Mouse (Mus musculus) cerebellum, postnatal 36 days (tissue): ENCODE results near the gene Mical2.
A peak's percentile ranks its signal among the peaks of the same experiment; 100 is the strongest.

Source experiments
- DNase-seq, 2 experiments: peaks; one replicate each; pipeline ENCODE4 v3.0.0; 2021 to 2022; ENCODE audit warnings: mixed read lengths in 2 of 2

Mical2 gene

DNA sequence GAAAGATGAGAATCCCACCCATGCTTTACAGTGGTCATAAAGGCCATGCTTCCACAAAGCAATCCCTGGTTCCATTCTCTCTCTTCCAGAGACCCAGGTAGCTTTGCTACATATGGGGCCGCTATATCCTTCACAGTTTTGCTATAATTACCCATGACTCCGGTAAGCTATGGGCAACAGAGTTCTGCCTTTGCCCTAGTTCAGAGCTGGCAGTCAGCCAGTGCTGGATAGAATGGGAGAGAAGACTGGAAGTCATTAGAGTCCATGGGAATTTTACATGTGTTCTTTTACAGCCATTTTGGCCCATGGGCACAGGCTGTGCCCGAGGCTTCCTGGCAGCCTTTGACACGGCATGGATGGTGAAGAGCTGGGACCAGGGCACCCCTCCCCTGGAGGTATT, 93.8 kb downstream of the Mical2 start:
- peak; percentile 68 to 71 for DNase-seq

DNA sequence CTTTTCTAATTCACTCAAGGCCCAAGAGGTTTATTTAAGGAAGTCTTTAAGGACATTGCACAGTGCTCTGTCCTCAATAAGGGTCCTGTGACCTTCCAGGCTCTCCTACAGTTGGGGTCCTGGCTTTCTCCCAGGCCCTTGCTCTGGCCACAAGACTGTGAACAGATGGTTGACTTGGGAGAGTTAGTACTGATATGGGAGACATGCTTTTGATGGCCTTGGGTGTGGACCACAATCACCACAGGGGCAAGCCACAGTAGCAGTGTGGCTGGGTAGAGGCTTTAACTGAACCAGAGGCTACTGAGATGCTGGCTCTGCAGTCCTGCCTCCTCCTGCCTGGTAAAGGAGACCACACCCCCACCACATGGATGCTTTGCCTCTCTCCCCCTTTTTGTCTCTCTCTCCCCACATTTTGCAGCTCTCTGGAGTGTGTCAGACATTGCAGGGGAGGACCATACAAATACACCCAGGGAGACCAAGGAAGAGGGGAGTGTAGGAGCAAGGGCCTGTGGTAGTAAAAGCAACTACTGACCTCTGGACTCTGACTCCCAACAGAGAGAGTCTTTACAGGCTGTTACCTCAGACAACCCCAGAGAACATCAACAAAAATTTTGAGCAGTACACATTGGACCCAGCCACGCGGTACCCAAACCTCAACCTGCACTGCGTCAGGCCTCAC, 94.5 kb downstream of the Mical2 start:
- peak; percentile 33 to 45 for DNase-seq

DNA sequence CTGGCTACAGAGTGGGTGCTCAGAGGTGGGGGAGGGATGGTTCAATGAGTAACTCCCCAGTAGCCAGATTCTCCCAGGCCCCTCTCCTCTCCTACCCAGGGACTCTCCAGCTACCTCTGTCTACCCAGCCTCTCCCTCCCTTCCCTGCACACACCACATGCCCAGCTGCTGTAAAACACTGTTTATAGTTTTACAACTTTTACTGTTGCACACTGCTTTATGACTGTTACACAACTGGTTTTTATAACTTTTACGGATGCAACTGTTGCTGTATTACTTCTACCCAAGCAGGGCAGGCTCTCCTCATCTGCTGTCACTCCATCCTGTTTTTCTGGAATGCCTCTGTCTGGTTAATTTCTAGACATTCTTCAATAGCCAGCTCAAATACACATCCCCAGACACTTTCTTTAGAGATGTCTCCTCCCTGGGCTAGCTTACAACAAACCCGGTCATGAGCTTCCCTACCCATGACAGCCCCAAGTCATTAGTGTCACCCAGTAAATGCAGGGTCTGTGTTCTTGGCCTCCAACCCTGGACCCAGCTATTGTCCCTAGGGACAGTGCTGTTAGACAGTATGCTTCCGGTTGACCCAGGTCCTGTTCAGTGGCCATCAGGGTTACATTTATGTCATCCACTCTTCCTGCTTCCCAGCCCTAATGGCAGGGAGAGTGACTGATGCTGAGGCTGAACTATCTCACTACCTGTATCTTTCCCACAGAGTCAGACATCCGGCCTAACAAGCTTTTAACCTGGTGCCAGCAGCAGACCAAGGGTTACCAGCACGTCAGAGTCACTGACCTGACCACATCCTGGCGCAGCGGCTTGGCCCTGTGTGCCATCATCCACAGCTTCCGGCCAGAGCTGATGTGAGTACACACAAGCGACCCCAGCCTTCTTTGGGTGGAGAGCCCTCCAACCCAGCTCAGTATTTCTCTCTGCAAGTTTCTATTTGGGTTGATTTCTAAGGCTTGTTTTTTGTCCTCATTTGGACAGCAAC, 96.4 kb downstream of the Mical2 start:
- DNase-seq, result no peak

DNA sequence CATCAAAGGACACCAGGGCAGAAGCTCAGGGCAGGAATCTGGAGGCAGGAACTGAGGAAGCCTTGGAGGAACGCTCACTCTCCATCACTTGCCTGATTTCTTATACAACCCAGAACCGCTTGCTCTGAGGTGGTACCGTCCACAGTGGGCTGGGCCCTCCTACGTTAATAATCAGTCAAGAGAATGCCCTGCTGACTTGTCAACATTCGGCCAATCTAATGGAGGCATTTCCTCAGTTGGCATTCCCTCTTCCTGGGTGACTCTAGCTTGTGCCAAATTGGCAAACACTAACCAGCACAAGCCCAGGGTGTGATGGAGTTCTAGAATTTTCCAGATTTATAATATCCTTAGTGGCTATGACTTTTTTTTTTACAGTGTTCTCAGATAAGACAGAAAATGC, 98.9 kb downstream of the Mical2 start:
- no peak for DNase-seq

DNA sequence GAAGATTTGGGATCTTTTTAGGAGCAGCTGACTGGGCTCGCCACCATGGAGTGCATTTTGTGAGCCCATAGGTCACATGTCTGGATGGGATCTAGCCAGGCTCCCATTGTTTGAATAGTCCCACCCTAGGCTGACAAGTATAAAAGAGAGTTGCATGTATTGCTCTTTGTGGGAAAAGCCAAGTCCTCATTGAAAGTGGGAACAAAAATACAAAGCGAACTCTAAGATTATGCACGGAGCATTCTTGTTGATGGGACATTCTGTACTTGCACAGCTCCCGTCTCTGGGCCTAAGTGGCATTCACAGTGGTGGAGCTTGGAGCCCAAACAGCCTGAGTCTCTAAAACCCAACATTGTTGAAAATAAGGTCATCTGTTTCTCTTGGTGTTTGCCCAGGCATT, 101.2 kb downstream of the Mical2 start:
- no peak for DNase-seq

DNA sequence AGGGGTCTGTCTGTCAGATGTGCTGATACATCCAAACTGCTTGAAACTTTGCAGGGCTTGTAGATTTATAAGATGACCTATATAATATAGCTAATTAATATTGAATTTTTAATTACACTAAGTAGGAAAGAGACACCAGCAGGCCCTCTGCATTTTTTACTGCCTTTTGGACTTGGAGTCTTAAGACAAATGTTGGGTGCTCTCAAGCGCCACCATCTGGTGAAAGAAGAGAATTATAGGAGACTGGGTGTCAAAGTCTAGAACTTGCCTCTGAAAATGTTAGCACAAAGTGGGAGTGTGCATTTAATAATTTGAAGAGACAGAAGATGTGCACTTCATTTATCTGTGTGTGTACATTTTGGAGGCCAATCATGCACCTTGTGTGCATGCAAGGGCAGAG, 103.3 kb downstream of the Mical2 start:
- DNase-seq, result peak; percentile 65 to 73

DNA sequence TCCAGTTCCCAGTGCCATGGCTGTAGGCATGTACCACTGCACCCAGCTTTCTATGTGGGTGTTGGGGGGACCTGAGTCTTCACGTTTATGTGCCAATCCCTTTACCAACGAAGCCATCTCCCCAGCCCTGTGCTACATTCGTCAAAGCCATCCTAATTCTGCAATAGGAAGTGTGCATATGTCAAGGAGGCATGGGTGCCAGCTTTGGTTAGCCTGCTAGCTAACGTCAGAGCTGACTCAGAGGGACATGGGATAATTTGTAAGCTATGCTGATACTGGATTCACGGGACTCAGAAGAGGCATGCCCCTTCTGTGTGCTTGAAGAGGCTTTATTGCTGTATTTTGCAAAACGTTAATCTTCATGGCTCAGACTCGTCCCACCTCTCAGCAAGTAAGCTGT, 103.8 kb downstream of the Mical2 start:
- DNase-seq, result no peak

DNA sequence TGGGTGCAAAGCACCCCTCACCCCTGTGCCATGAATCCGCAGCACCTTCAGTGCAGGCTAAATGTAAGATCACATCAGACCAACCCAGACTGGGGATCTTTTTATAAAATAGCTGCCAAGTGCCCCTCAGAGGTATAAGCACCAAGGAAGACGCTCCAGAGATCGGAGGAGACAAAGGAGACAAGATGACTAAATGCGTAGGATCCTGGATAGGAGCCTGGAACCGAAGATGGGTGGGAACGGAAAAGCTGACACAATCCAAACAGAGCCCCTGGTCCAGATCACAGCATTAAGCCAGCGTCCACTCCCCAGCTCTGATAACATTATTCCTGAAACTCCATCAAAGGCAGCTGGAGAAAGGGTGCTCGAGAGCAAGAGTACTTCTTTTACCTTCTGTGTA, 105.3 kb downstream of the Mical2 start:
- DNase-seq, result no peak

DNA sequence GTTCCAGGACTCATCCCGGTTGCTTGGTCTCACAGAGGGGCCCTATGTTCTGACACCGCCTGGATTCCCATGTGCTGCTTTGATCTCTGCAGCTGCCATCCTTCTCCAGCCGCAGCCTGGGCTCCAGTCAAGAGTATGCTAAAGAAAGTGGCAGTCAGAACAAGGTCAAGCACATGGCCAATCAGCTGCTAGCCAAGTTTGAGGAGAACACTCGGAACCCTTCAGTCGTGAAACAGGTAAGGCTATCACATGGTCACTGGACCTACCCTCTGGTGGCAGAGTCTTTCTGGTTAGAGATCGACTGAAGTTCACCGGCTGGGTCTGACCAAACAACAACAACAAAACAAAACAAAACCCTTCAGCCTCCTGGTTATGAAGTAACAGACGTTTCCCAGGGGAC, 106.1 kb downstream of the Mical2 start:
- DNase-seq, result no peak

DNA sequence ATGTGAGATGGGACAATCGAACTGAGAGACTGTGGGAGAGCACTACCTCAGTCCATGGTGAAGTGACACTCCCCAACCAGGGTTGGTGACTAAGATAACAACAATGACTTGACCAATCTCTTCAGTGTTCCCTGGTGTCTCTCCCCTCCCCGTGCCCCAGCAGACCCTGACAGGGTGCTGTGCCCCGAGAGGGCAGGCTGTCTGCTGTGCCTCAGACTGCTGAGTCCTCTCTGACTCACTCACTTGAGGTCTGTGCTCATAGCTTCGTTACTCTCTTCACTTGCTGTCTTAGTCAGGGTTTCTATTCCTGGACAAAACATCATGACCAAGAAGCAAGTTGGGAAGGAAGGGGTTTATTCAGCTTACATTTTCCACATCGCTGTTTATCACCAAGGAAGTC, 106.8 kb downstream of the Mical2 start:
- no peak for DNase-seq

DNA sequence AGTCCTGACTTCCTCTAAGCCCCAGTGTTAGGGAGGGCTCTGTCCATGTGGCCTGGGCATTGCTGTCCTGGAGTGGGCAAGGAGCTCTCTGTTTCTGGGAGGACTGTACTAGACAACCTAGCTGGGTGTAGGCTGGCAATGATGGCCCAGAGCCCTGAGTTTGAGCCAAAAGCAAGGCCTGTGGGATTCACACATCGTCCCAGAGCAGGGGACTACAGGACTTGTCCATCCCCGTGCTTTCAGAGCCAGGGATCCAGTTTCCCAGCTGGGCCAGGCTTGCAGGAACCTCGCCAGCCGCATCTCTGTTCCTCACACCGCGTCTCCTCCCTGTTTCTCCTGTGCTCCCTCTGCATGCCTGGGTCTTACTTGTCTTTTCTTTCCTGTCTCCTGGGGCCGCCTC, 107.7 kb downstream of the Mical2 start:
- peak; percentile 31 to 35 for DNase-seq

DNA sequence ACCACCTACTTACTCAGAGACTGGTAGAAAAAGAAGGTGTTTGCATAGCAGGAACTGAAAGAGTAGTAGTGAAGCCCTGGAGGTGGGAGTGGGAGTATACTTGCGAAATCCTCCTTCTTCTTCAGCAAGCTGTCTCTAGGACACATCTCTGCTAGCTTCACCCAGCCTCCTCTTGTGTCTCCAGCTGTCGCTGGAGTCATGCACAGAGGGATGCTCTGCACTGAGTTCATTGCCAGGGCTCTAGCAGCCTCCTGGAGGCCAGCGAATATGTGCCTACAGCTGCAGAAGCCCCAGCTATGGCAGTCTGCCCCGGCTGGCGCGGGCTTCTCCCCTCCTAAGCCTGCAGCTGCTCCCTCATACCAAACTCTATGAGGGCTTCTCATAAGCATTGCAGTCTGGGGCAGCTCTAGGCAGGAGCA, 110.6 kb downstream of the Mical2 start:
- DNase-seq, result peak; percentile 38 to 39

DNA sequence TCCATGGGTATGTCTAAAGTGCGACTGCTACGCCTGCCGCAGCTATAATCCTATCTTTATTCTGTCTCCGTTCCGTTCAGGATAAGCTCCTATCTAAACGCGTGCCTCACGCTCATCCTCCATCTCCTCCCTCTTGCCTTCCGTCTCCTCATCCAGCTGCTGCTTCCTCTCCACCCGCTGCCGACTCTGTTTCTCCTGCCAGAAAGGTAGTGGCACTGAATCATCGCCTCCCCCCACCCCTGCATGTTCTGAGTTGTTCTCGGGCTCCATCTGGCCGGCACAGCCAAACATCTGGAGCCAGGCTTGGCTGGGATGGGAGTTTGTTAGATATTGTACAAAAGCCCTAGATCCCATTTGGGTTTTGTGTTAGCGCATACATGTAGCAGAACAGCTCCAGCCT, 111.1 kb downstream of the Mical2 start:
- DNase-seq, result no peak

DNA sequence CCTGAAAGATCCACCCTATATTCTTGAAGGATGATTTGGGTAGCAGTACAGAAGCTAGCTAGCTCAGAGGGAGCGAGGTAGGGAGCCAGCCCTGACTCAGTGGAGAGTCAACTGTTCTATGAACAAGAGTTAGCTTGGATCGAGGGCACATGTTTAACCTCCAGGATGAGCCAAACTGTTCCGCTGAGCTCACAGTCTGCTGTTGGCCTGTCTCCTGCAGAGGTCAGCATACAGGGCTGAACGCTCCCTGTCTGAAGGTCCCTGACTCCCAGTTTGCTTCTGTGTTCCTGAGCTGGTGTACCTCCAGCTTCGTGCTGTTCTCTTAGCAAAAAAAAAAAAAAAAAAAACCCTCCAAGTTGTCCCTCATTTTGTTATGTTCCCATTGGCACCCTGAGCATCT, 112.1 kb downstream of the Mical2 start:
- DNase-seq, result no peak

DNA sequence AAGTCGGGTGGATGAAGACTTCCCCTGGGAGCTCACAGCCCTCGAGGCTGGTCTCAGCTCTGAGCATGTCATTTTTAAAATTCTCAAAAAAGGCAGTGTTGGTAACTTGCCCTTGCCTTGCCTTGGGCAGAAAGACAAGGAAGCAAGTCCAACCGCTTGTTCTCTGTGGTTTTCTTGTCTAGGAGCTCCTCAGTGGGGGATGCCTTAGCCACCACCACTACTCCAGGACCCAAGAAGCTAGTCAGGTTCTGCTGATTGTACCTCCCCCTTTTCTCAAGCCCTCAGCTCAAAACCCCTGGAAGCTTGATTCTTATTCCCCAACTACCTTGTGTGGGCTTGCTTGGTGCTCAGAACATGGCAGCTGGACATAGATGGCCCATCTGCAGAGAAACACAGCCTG, 115.4 kb downstream of the Mical2 start:
- no peak for DNase-seq

DNA sequence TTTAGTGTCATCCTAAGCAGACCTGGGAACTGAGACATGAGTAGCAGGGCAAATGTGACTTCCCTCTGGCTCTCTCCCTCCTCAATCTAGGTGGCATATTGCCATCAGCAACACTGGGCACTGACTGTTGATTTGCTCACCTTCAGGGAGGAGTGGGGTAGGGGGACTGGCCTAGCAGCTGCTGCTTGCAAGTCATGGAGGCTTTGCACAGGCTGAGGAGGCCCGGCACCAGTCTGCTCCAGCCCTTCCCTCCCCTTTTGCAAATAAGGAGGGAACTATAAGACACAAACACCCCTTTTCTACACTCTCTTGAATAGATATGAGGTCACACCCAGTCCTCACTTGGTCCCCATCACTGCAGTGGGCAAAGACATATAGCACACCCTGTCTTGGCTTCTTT, 120.0 kb downstream of the Mical2 start:
- no peak for DNase-seq

DNA sequence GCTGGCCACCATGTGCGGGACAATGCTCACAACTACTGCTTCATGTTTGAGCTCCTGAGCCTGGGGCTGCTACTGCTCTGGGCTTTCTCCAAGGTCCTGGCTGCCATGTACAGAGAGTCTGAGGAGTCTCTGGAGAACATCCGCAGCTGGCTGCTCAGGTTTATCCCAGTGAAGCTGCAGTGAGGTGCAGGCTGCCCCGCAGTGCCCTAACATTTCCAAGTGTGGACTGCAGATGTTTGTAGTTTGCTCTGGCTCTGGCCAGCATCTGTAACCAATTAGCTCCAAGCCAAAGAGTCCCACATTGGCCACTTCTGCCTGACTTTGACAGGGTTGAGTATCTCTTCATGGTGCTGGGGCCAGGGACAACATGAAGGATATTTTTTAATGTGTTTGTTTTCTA, 125.9 kb downstream of the Mical2 start:
- no peak for DNase-seq

DNA sequence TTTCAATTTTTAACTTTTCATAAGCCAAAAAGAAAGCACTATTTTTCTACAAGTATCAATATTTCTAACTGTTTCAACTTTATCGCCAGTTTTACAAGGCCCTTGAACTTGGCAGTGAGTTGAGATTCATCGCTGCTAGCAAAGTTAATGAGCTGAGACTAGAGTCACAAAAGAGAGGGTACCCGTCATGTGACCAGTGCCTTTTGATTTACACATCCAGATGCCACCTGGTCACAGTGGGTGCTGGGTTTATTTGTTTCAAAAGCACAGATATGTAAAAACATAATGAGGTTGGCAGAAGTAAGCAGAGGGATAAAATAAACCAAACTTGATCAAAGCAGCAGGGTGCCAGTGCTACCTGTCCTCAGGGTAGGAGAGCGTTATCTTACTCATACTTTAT, 126.3 kb downstream of the Mical2 start:
- no peak for DNase-seq

DNA sequence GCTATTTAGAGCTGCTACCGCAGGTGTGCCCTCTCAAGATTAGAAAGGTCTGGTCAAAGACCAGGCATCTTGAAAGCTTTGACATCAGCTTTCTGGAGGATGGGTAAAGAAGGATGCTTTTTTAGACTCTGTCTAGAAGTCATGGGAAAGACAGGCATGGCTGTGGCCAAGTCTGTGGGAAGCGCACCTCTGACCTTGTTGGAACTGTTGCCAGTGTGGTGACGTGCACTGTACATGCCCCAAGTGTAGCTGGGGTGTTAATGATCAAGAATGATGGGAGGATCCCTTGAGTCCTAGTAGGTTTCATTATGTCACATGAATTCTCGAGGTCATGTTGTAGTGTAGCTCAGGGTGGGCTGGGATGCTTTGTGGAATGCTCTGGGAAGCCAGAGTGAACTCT, 127.4 kb downstream of the Mical2 start:
- DNase-seq, result no peak

DNA sequence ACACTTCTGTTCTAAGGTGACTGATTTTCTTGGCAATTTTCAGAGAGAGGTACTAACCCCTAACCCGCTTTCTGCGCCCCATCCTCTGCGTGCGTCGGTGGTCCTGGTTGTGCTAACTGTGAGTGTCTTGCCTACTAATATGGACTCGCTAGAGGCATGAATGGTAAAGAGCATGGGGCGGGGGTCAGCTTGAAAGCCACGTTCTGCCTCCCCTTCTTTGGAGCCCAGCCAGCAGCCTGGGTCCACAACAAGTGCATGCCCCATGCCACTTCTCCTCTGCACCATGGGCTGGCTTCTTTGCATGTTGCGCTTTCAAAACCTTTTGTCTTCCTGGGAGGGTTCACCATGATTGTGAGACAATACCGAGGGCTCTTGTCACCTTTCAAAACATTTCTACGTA, 128.3 kb downstream of the Mical2 start:
- DNase-seq, result no peak

DNA sequence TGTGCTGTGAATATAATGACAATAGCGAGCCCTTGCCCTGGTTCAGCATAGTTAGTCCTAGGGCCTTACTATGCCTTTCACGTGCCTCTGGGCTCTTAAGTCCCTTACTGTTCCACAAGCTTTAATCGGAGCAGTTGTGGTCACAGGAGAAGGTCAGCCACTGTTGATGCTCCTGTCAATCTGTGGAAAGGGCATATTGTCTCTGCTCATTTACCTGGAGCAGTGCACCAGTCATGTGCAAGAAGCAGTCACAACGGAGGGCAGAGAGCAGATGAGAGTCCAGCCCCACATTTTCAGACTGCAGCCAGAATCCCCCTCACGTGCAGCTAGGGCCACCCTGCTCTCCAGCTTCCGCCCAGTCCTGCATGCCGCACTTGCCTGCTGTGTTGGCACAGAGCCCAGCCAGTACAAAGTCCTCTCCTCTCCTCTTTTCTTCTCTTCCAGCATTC, 128.9 kb downstream of the Mical2 start:
- peak; percentile 52 to 53 for DNase-seq

DNA sequence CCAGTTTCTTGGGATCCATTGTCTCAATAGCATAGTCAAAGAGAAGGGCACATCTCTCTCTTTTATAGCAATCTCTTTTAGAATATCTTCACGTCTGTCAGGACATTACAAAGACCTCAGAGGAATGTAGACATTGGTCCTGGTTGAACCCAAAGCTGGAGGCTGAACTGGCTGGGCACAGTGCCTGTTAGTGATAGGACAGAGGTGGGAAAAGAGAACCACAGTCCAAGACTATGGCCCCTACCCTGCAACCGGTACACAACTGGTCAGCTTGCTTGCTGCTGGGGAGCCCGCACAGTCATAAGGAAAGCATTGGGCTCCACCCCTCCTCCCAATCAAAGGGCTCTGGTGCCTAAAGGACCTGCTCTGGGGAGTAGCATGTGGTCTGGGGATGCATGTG, 133.9 kb downstream of the Mical2 start:
- DNase-seq, result no peak

DNA sequence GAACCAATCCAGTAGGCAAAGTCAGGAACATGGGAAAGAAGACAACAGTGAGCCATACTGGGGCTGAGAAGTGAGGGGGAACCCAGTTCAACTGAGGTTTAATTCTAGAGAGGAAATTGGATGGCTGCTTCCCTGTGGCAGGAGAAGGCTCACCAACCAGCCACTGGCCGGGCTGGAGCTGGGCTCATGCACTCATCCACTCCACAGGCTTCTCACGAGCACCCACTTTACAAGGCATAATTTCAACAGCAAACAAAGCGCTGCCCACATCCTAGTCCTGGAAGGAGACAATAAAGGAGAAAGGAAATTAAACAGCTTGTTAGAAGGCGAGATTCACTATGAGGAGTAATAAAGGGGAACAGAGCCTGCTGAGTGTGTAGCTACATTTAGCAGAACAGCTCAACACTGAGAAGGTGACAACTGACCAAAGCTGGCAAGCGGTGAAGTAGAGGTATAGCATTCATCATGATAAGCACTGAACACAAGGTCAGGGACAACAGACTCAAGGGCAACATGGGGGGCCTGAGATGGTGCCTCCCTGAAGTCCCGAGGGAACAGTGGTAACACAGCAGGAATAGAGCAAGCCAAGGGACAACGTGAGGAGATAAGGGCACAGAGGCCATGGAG, 137.0 kb downstream of the Mical2 start:
- no peak for DNase-seq

DNA sequence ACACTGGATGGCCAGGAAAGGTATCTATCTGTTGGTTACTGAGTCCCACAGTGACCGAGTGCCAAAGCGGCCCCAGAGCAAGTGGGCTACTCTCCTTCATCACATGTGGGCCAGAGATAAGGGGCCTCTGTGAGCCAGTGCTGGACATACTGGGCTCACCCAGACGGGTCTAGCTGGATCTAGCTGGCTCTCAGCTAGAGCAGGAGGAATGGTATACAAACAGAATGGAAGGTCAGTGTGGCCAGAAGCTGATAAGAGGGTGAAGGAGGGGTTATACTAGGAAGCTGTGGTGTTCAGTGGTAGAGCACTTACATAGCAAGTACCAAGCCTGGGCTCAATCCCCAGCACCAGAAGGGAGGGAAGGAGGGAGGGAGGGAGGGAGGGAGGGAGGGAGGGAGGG, 140.2 kb downstream of the Mical2 start:
- DNase-seq, result no peak
